Mouse (Mus musculus) left cerebral cortex, adult 6 months (tissue): ENCODE data around the gene Atxn7. TPM values are rescaled to one million over a fixed set of nuclear protein-coding genes. Genes with fewer than 3 reads are reported as not detected.

Experiments used
- long read RNA-seq, 2 experiments: library from polyadenylated mRNA; unstranded; transcript quantifications; one replicate each; pipeline ENCODE4 v2.0.0; 2019 to 2020
- polyA plus RNA-seq: library from polyadenylated mRNA; unstranded; fragments of <200 nt; fragmentation: Nextera tagmentation; gene quantifications from 2 replicates; pipeline ENCODE4 v1.2.3, GENCODE M21; 2021

Atxn7 gene
- polyA plus RNA-seq: 1.2 and 2.5 TPM in 2 replicates
- long read RNA-seq, experiment 1, partial matches to known transcripts: 7 of 16 reads
- long read RNA-seq, experiment 1, other reads (novel, unspliced or antisense): 9 of 16 reads
- long read RNA-seq, experiment 2, partial matches to known transcripts: 1 of 5 reads
- long read RNA-seq, experiment 2, other reads (novel, unspliced or antisense): 4 of 5 reads

GRCm38 (mm10) chr14:13961401-13962112 is at the start of gene Atxn7, which contains the start of gene Thoc7:
Gene Atxn7 (plus strand): TSS chr14:13961440.
Gene Thoc7 (minus strand): TSS chr14:13961852.

GRCm38 (mm10) chr14:13914387-13915082 is 46.7 kb upstream of the Atxn7 start, which contains the start of gene Gm281:
Gene Gm281 (minus strand): TSS chr14:13914478.

GRCm38 (mm10) chr14:14120230-14121096 is 159.2 kb downstream of the Atxn7 start, which contains the start of gene Psmd6:
Gene Psmd6 (minus strand): TSS chr14:14120984.

Other genes with a start within 250 kb of the Atxn7 start
- gene Gm281, start 47.0 kb upstream of the Atxn7 start, polyA plus RNA-seq: not detected in 2 replicates
- gene Thoc7, start 412 bp downstream of the Atxn7 start, polyA plus RNA-seq: 129 and 131 TPM in 2 replicates
- 132 and 154 TPM in 2 replicates for gene Psmd6, start 159.5 kb downstream of the Atxn7 start, polyA plus RNA-seq
- gene Olfr720, start 225.4 kb downstream of the Atxn7 start, polyA plus RNA-seq: not detected in 2 replicates